Mouse (Mus musculus): ENCODE results near the gene Wrap73.

GRCm38 (mm10) chr4:154159961-154160537 is 17.9 kb downstream of the Wrap73 start:
- TF ChIP-seq CTCF (IDR thresholded peaks at IDR 0.05) (no peak), POLR2A (IDR thresholded peaks at IDR 0.05; ENCODE audit: insufficient read depth, low read depth, low read length) (no peak), EP300 (IDR thresholded peaks at IDR 0.05; ENCODE audit: insufficient read depth, low read depth, low read length) (0 out of 2 replicates have a peak, but pooled peaks have one; percentile 3)
